Mouse (Mus musculus) cerebellum, adult 9-11 months (tissue): ENCODE results near the gene Gm17545.

Experiments used
- DNase-seq: peaks from one replicate; pipeline ENCODE4 v3.0.0; 2022

Gm17545 gene

GRCm38 (mm10) chr9:22497021-22497767 is 43.1 kb downstream of the Gm17545 start:
- no peak for DNase-seq

- DNase-seq = no peak
Observed at GRCm38 (mm10) chr9:22502972-22503371, 48.9 kb downstream of the Gm17545 start.

GRCm38 (mm10) chr9:22503581-22503980 is 49.5 kb downstream of the Gm17545 start:
- DNase-seq = no peak

- DNase-seq = no peak
Observed at GRCm38 (mm10) chr9:22505574-22505973, 51.5 kb downstream of the Gm17545 start.
